Mouse (Mus musculus): ENCODE data around the gene Kcnk10. TPM values are rescaled to one million over a fixed set of nuclear protein-coding genes. Genes with fewer than 3 reads are reported as not detected.

The Kcnk10 gene
- polyA plus RNA-seq, 1 experiment from 2014 or later, result 0.13 TPM

- Histone ChIP-seq H3K4me3 (no peak overlapping the region), H3K9me3 (replicated peaks) (no peaks in the 10 kb centered on the region), H3K4me1 (no peaks in the 10 kb centered on the region), H3K27me3 (ENCODE audit: low read depth, poor library complexity, severe bottlenecking) (no peaks in the 10 kb centered on the region), H3K36me3 (no peaks in the 10 kb centered on the region), H3K27ac (no peak overlapping the region)
- WGBS, result 90% methylated on average over 4 of the region's 4 CpGs
- DNase-seq (ENCODE audit: low spot score), result no peak
Measured at GRCm38 (mm10) chr12:98563261-98563660, 14.8 kb downstream of the Kcnk10 start.

- no peak overlapping the region for H3K27ac ChIP-seq
- no peaks in the 10 kb centered on the region for H3K27me3 ChIP-seq (ENCODE audit: low read depth, poor library complexity, severe bottlenecking)
- DNase-seq (ENCODE audit: low spot score), result no peak
- no peaks in the 10 kb centered on the region for H3K36me3 ChIP-seq
- H3K4me1 ChIP-seq, result no peaks in the 10 kb centered on the region
- 92% methylated on average over 13 of the region's 13 CpGs for WGBS
- H3K9me3 ChIP-seq (replicated peaks), result no peaks in the 10 kb centered on the region
- H3K4me3 ChIP-seq, result no peak overlapping the region
Measured at GRCm38 (mm10) chr12:98562341-98562977, 15.7 kb downstream of the Kcnk10 start.

GRCm38 (mm10) chr12:98560038-98560437 is 18.1 kb downstream of the Kcnk10 start:
- Histone ChIP-seq H3K4me1 (no peaks in the 10 kb centered on the region), H3K27me3 (ENCODE audit: low read depth, poor library complexity, severe bottlenecking) (no peaks in the 10 kb centered on the region), H3K36me3 (no peaks in the 10 kb centered on the region), H3K27ac (no peak overlapping the region), H3K4me3 (no peak overlapping the region), H3K9me3 (replicated peaks) (no peaks in the 10 kb centered on the region)
- 87% methylated on average over 3 of the region's 3 CpGs for WGBS
- no peak for DNase-seq (ENCODE audit: low spot score)

GRCm38 (mm10) chr12:98557013-98557677 is 21.0 kb downstream of the Kcnk10 start:
- no peaks in the 10 kb centered on the region for H3K27me3 ChIP-seq (ENCODE audit: low read depth, poor library complexity, severe bottlenecking)
- no peak for DNase-seq (ENCODE audit: low spot score)
- no peaks in the 10 kb centered on the region for H3K36me3 ChIP-seq
- no peak overlapping the region for H3K27ac ChIP-seq
- 89% methylated on average over 7 of the region's 7 CpGs for WGBS
- no peaks in the 10 kb centered on the region for H3K9me3 ChIP-seq (replicated peaks)
- H3K4me1 ChIP-seq, result no peaks in the 10 kb centered on the region
- no peak overlapping the region for H3K4me3 ChIP-seq

- no peak for DNase-seq (ENCODE audit: low spot score)
- no peaks in the 10 kb centered on the region for H3K27me3 ChIP-seq (ENCODE audit: low read depth, poor library complexity, severe bottlenecking)
- no peaks in the 10 kb centered on the region for H3K9me3 ChIP-seq (replicated peaks)
- WGBS, result 94% methylated on average over 6 of the region's 6 CpGs
- H3K4me1 ChIP-seq, result no peaks in the 10 kb centered on the region
- no peak overlapping the region for H3K4me3 ChIP-seq
- H3K36me3 ChIP-seq, result no peaks in the 10 kb centered on the region
- no peak overlapping the region for H3K27ac ChIP-seq
Measured at GRCm38 (mm10) chr12:98549981-98550380, 28.1 kb downstream of the Kcnk10 start.

GRCm38 (mm10) chr12:98548141-98548540 is 30.0 kb downstream of the Kcnk10 start:
- Histone ChIP-seq H3K4me3 (no peak overlapping the region), H3K4me1 (no peaks in the 10 kb centered on the region), H3K36me3 (no peaks in the 10 kb centered on the region), H3K27me3 (ENCODE audit: low read depth, poor library complexity, severe bottlenecking) (no peaks in the 10 kb centered on the region), H3K9me3 (replicated peaks) (no peaks in the 10 kb centered on the region), H3K27ac (no peak overlapping the region)
- DNase-seq (ENCODE audit: low spot score), result no peak
- 86% methylated on average over 9 of the region's 9 CpGs for WGBS

GRCm38 (mm10) chr12:98545875-98546274 is 32.2 kb downstream of the Kcnk10 start:
- H3K4me1 ChIP-seq, result no peaks in the 10 kb centered on the region
- no peak overlapping the region for H3K27ac ChIP-seq
- H3K36me3 ChIP-seq, result no peaks in the 10 kb centered on the region
- no peak overlapping the region for H3K4me3 ChIP-seq
- H3K27me3 ChIP-seq (ENCODE audit: low read depth, poor library complexity, severe bottlenecking), result no peaks in the 10 kb centered on the region
- no peaks in the 10 kb centered on the region for H3K9me3 ChIP-seq (replicated peaks)
- DNase-seq (ENCODE audit: low spot score), result no peak
- 93% methylated on average over 2 of the region's 2 CpGs for WGBS

- Histone ChIP-seq H3K27ac (no peak overlapping the region), H3K9me3 (replicated peaks) (no peaks in the 10 kb centered on the region), H3K4me1 (no peaks in the 10 kb centered on the region), H3K27me3 (ENCODE audit: low read depth, poor library complexity, severe bottlenecking) (no peaks in the 10 kb centered on the region), H3K36me3 (no peaks in the 10 kb centered on the region), H3K4me3 (no peak overlapping the region)
- no peak for DNase-seq (ENCODE audit: low spot score)
- WGBS, result 87% methylated on average over 4 of the region's 4 CpGs
Measured at GRCm38 (mm10) chr12:98545251-98545560, 32.9 kb downstream of the Kcnk10 start.

- H3K36me3 ChIP-seq, result no peaks in the 10 kb centered on the region
- H3K27me3 ChIP-seq (ENCODE audit: low read depth, poor library complexity, severe bottlenecking), result no peaks in the 10 kb centered on the region
- no peaks in the 10 kb centered on the region for H3K4me1 ChIP-seq
- H3K27ac ChIP-seq, result no peak overlapping the region
- no peak overlapping the region for H3K4me3 ChIP-seq
- no peaks in the 10 kb centered on the region for H3K9me3 ChIP-seq (replicated peaks)
- no peak for DNase-seq (ENCODE audit: low spot score)
- WGBS, result 93% methylated on average over 9 of the region's 9 CpGs
Measured at GRCm38 (mm10) chr12:98544545-98545250, 33.4 kb downstream of the Kcnk10 start.

GRCm38 (mm10) chr12:98536760-98537159 is 41.4 kb downstream of the Kcnk10 start:
- Histone ChIP-seq H3K4me1 (no peaks in the 10 kb centered on the region), H3K9me3 (replicated peaks) (no peaks in the 10 kb centered on the region), H3K36me3 (no peaks in the 10 kb centered on the region), H3K27me3 (ENCODE audit: low read depth, poor library complexity, severe bottlenecking) (no peaks in the 10 kb centered on the region), H3K4me3 (no peak overlapping the region), H3K27ac (no peak overlapping the region)
- DNase-seq (ENCODE audit: low spot score), result no peak
- WGBS, result 81% methylated on average over 5 of the region's 5 CpGs

- H3K9me3 ChIP-seq (replicated peaks), result no peaks in the 10 kb centered on the region
- no peaks in the 10 kb centered on the region for H3K4me1 ChIP-seq
- no peaks in the 10 kb centered on the region for H3K36me3 ChIP-seq
- no peak for DNase-seq (ENCODE audit: low spot score)
- H3K4me3 ChIP-seq, result no peak overlapping the region
- WGBS, result 85% methylated on average over 6 of the region's 6 CpGs
- H3K27me3 ChIP-seq (ENCODE audit: low read depth, poor library complexity, severe bottlenecking), result no peaks in the 10 kb centered on the region
- H3K27ac ChIP-seq, result no peak overlapping the region
Measured at GRCm38 (mm10) chr12:98536036-98536435, 42.1 kb downstream of the Kcnk10 start.

- H3K9me3 ChIP-seq (replicated peaks), result no peaks in the 10 kb centered on the region
- H3K4me1 ChIP-seq, result no peaks in the 10 kb centered on the region
- no peak overlapping the region for H3K27ac ChIP-seq
- H3K4me3 ChIP-seq, result no peak overlapping the region
- no peaks in the 10 kb centered on the region for H3K36me3 ChIP-seq
- no peak for DNase-seq (ENCODE audit: low spot score)
- WGBS, result 89% methylated on average over 9 of the region's 9 CpGs
- no peaks in the 10 kb centered on the region for H3K27me3 ChIP-seq (ENCODE audit: low read depth, poor library complexity, severe bottlenecking)
Measured at GRCm38 (mm10) chr12:98535494-98535901, 42.6 kb downstream of the Kcnk10 start.

GRCm38 (mm10) chr12:98528635-98529034 is 49.5 kb downstream of the Kcnk10 start:
- H3K36me3 ChIP-seq, result no peaks in the 10 kb centered on the region
- no peak overlapping the region for H3K4me3 ChIP-seq
- no peaks in the 10 kb centered on the region for H3K9me3 ChIP-seq (replicated peaks)
- 95% methylated on average over 8 of the region's 8 CpGs for WGBS
- no peaks in the 10 kb centered on the region for H3K27me3 ChIP-seq (ENCODE audit: low read depth, poor library complexity, severe bottlenecking)
- H3K4me1 ChIP-seq, result no peaks in the 10 kb centered on the region
- no peak overlapping the region for H3K27ac ChIP-seq
- DNase-seq (ENCODE audit: low spot score), result no peak
